Mouse (Mus musculus) left cerebral cortex, adult 8-10 months (tissue): ENCODE measurements around the gene Cacna2d3. TPM values are rescaled to one million over a fixed set of nuclear protein-coding genes. Genes with fewer than 3 reads are reported as not detected.

Source experiments
- DNase-seq, 2 experiments: peaks; one replicate each; pipeline ENCODE4 v3.0.0; 2022; ENCODE audit warnings: low spot score in 2 of 2
- total RNA-seq, 4 experiments: library from RNA; stranded (reverse); gene quantifications; 2 replicates each; pipeline ENCODE4 v1.2.4; 2022

Cacna2d3 gene
- total RNA-seq, 4 experiments from 2014 or later = 108 to 116 (median 112) TPM

DNA sequence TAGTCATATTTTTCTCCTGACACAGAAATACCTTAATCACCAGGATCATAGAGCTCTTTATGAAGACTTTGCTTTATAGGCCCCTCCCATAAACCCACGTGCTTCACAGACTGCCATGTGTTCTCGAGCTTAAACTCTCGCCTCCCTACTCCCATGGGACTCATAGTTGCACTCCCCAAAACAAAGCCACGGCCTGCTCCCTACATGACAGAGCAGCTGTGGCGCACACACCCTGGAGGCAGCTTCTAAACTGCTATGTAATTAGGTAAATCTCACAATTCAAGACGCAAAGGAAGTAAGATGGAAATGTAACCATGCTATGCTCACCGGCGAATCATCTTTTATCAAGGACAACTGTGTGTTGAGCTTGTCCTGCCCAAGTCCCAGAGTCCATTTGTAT is 319.2 kb downstream of the Cacna2d3 start:
- no peak for DNase-seq

DNA sequence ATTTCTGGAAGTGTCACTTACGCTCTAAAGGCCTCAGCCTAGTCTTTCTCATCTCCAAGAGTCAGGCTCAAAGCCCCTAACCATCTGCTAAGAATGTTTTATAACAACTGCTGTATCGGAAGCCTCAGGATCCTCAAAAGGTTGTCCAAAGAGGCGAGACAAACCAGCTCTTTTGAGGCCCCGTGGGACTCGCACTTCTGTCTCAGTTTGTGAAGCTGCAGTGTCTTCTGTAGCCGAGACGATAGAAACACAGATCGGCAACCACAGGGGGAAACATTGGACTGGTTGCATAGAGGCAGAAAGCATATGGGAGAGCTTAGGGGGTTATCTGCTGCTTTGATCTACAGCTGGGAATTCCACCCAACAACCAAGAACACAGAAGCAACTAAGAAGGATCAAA is 327.9 kb downstream of the Cacna2d3 start:
- DNase-seq = no peak

DNA sequence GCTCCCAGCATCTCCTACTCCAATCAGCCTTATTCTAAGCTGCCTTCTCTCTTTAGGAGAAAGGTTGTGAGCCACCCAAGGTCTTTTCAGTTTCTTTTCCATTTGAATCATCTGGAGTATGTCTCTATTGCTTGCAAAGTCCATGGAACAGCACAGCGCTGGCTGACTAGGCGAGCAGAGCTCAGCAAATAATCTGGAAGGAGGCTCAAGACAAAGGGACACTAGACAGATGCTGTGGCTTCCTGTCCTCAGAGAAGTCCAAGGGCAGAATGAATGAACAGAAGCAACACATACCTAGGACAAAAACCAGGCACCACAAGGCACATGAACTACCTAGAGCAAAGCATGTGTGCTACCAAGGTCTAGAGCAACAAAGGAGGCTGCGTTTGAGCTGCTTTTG is 328.8 kb downstream of the Cacna2d3 start:
- DNase-seq = no peak

DNA sequence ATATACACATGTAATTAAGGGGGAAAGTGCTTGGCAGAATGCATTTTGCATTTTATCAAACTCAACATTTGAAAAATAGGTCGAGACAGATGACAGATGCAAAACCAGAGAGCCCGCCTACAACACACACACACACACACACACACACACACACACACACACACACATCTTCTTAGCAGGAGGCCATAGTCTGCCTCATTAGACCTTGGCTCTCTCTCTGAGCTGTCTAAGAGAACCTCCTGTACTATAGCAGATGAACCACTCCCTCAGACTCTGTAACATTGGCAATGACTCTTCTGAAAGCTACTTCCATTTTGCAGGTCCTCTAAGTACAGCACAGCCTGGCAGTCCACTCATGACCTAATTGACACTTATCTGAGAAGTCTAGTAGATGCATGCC is 330.2 kb downstream of the Cacna2d3 start:
- no peak for DNase-seq

DNA sequence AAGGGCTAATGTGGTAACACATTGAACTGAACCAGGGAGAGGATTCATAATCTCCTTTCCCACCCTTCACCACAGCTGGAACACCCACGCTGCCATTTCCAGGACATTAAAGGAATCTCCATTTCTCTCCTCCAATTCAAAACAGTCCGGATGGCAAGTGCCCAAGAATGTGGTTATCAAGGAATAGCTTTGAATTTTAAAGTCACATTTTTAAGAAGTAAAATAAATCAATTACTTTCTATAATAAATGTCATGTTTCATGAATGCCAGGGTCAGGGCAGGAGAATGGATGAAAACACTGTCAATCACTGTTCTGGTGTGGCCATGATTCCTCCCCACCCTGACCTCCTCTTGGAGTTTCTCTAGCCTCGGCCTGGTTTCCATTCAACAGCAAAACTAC is 333.9 kb downstream of the Cacna2d3 start:
- DNase-seq = no peak

DNA sequence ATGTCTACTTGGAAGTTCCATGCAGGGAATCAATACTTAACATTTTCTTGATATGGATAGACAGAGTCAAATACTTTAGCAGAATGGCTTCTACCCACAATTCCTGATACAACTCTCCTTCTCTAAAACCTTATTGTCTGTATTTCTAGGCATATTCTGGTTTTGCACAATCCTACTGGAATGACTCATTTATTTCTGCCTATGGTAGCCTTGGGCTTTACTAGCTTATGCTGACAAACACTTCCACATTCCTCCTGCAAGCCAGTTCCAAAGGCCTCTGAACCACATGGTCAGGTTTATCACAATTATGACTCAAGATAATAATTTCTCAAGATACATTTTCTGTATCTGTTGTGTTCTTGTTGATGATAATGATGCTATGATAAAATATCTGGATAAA is 336.2 kb downstream of the Cacna2d3 start:
- no peak for DNase-seq

DNA sequence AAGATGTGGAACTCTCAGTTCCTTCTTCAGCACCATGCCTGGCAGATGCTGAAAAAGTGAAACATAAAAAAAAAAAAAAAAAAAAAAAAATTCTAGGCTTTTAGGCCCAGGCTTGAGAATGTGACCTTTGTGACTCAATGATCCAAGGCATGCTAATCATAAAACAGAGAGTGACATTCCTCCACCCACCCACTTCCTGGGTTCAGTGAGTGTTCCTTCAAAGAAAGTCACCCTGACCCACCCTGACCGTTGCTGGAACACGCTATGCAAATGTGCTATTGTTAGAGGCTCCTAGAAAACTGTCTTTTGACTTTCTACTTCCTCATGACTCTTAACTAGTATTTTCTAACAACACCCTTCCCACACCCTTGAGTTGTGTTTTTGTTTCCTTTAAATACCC is 338.9 kb downstream of the Cacna2d3 start:
- no peak for DNase-seq

DNA sequence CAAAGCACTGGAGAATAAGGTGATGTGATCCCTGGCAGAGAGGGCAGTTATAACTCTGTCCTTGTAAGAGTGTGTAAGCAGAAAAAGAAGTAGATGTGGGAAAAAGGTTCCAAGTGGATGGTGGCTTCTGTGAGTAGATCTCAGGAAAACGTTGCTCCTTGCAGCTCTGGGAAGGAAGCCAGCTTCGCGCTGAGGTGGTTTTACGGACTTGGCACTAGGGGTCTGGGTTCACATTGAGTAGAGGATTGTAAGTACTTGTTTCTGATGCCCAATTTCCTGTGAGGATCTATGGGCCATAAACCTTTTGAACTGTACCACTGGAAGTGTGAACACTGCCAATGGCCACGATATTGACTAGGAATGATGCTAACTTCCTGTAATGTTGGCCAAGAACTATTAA is 354.8 kb downstream of the Cacna2d3 start:
- DNase-seq = no peak

DNA sequence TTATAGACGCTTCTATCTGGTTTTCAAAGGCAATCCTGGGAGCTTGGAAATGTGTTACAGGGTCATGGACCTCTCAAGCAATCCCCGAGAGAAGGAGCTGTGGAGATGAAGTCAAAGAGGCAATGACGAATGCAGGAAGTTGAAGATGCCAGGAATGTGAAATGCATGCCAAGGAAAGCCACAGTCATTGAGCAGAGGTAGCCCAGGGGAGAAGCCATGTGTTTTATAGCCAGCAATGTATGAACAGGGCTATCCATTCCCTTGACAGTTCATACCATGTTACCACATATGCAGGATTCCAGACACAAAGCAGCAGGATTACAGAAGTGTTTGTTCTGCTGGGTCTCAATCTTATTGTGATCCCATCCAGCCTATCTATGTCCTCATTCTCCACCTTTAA is 359.2 kb downstream of the Cacna2d3 start:
- DNase-seq = no peak

DNA sequence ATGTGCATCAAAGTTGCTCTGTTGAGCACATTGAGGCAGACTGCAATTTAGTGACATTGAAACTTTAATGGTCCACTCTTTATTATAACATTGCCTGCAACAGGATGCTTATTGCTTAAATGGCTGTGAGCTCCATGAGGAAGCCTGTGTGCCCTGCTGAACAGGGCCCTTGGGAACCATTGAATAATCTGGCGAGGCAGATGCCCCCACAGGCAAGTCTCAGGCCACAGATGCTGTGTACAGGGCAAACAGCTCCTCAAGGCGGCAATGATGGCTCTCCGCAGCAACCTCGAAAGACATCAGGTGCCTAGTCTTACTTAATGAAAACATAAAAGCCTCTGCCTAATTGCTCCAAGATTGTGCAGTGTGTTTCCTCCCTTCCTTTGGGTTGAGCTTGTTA is 371.0 kb downstream of the Cacna2d3 start:
- no peak for DNase-seq

DNA sequence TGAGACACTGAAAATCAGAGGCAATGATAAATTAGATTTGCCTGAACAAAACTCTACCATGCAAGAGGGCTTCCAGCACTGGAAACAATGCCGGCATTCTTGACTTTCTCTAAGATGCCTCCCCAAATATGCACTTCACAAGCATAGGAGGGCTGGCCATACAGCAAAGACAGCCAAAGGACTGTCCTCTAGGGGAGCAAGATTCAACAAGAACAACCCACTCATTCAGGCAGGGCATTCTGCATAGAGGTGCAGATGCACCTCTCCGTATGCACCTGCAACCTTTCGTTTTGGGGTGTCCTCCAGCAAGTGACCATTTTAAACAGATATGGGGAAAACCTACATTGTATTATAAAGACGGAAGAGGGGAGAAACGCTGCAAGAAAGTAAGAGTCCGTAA is 380.1 kb downstream of the Cacna2d3 start:
- DNase-seq = no peak

DNA sequence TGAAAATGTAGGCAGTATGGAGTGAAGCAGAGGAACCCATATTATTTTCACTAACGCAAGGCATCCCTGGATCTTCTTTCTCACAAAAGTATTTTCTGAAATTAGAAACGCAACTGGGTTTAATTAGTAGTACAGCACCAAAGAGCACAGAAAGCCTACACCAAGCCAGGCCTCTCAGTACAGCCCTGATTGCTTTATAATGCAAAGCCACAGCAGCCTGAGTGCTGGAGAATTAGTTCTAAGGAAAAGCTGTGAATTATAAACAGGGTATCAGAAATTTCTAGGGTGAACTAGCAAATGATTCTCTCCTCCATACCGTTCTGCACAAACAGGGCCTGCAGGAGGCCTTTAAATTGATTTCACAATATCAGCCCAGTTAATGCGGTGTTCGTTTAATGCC is 380.9 kb downstream of the Cacna2d3 start:
- no peak for DNase-seq

DNA sequence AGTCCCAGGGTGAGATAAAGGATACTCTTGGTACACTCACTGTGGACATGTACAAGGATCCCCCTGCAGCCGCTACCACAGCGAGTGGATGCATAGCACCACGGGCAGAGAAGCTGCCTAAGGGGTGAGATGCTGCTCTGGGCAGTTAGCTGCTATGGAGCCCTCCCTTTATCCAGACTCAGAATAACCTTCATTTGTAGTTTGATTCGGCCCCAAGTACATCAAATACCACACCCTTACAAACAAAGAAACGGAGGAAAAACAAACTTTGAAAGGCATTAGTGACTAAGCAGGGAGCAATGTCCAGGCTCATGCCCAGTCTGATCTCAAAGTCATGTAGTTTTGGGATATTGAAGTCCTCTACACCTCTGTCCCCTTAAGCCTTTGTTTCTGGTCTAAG is 386.8 kb downstream of the Cacna2d3 start:
- no peak for DNase-seq

DNA sequence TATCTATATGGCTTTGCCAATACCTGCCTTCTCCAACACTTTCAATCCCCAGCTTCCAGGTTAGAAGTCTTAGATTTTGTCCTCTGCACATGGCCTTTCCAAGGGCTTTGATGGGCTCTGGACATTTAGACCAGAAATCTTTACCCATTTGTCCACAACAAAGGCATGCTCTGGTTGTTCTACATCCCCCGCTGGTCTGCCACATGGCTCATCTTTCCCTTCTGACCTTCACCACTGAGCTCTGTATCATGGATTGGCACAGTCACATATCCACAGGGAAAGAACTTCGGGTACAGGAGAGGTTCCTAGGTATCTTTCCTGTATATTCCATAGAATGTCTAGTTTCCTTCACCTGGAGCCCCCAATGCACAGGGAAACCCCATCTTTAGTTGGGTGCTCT is 387.4 kb downstream of the Cacna2d3 start:
- DNase-seq = no peak

DNA sequence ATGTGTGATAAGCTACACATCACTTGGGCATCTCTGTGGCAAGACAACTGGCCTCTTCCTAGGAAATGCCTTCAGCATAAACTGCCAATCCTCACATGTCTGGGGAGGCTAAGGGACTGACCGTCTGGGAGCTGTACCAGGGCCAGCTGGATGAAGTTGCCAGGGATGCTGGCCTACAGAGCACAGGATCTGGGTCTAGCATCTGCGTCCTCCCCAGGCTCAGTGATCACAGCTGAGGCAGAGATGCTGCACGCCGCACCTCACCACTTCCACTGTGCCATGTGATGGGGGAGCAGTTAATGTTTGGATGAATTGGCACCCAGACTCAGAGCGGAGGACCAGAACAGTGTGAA is 397.3 kb downstream of the Cacna2d3 start:
- DNase-seq = no peak

DNA sequence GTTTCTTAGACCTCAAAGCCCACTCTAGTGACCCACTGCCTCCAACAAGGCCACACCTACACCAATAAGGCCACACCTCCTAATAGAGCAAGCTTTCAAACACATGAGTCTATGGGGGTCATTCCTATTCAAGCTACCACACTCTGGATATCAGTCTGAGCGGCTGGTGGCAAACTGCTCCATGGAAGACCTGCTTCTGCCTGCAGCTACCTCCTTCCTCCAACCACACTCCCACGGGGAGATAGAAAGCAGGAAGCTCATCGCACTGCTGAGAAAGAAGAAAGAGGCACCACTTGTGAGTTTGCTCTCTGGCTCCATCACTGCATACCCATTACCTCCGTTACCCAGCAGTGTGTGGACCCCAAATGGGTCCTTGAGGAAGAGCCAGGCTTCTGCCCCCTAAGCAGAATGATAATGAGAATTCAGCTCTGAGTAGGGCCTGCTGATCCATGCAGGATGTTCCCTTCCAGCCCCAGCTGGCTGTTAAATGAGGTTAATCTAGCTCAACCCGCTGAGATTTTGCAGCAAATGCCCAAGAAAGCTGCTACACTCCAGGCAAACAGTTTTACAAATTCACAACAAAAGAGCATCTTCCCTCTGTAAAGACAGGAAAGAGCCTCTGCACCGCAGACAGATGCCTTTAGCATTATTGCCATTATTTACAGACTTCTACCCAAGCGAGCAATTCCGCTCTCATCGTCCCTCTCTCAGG is 397.8 kb downstream of the Cacna2d3 start:
- no peak for DNase-seq

DNA sequence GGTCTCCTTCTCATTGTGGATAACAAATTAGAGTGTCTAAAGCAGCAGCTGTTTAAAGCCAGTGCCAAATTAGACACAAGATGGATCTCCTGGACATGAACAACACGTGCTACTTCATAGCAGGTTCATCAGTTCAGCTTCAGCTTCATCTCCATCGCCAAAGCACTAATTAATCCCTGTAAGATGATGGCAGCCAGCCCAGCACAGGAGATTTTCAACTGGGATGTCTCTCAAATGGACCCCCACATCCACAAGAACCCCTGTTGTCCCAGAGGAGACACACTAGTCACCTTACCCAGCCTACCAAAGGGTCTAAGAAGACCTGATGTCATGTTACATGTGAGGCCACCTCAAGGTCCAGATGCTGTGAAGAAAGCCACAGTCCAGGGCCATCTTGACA is 408.2 kb downstream of the Cacna2d3 start:
- DNase-seq = no peak

DNA sequence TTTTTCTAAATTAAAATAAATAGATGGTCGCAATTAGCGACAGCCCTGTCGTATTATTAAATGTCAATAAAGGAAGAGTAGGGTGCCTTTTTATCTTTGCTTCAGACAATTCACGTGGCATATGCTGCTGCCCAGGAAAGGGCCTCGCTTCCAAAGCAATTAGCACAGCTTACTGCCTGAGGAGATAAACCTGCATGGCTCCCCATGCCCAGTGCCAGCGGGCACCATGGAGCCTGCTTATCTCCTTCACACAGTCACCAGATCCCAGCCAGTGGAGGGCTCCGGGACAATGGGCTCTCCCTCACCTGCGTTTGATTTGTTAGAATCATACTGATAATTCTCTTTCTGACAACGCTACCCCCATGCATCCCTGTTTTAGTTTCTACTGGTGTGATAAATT is 416.0 kb downstream of the Cacna2d3 start:
- no peak for DNase-seq

DNA sequence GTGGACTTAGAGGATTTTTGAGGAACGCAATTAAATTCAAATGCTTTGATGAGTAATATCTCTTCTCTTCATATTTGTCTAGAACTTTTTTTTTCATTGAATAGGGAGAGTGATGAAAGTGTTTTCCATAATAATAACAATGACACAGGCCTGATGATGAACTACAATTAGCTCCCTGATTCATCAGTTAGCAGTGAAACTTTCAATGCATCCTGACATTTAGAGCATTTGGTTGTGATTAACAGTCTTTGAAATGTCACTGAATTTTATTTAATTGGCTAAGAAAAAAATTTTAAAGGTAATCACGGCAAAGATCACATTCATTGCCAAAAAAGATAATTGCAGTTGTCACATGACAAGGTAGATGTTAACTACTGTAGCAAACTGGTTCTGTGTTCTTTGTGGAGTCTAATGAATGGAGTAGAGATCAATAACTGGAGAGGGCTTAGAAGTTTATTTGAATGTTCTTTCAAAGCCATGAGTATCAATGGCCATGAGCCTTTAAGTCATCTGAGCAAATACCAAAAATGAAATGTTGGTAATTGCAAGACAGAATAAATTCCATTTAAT is 425.4 kb downstream of the Cacna2d3 start:
- DNase-seq = no peak

DNA sequence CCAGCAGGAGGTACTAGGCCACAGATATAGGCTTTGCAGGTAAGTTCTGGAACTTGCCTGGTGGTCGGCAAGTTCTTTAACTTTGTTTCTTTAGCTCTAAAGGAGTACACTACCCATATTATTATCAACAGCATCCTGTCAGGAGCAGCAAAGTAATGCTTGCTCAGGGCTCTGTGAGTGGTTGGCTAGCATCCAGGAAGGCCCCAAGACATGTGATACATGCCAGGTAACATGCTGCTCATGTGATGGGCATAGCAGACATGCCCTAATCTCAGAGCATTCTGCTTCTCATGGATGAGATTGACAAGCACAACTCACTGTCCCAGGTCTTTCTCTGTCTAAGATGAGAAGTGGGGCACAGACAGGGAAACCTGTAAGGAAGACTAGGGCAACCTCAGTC is 442.8 kb downstream of the Cacna2d3 start:
- DNase-seq = no peak

DNA sequence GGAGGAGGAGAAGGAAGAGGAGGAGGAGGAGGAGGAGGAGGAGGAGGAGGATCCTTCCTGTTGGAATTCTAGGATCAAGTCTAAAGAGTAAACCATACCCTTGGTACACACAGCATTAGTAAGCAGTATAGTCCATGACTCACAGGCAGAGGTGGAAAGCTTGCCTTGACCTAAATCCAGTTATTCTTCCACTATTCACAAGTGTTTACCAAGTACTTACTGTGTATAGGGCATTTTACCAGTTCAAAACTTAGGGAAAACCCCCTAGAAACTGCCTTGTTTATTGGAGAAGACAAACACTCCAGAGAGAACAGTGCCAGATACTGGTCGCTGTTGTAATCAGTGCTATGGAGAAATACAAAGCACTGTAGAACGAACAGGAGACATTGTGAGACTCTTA is 443.3 kb downstream of the Cacna2d3 start:
- DNase-seq = no peak

DNA sequence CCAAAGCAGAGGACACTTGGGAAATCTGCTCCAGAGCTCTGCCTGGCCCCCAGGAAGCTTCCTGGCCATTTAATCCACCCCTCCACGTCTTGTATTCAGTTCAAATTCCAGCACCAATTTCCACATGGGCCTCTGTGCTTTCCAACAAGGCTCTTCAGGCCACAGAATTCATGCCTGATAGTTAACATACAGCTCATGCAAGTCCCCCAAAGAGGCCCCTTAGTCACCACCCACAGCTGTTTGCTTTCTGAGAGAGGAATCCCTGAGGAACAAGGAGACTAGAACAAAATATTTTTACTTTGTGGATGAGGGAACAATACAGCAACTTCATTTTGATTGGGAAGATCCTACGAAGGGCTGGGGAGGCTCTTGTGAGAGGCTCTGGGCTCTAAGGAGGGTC is 444.0 kb downstream of the Cacna2d3 start:
- DNase-seq = no peak

DNA sequence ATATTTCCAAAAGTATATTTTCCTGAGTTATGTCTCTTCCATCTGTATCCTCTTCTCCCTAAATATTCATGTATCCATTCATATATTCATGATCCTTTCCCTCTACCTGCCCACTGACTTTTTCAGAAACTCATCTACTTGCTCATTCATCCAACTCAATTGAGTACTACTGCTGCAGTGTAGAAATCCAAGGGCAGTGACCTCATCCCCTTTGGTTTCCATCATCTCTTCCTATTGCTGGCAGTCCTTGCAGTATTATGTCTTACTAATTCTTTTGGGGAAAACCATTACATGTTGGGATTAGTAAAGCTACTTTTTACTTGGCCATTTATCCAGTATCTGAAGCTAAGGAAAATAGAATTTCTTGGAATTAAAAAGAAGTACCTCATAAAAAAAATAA is 447.8 kb downstream of the Cacna2d3 start:
- no peak for DNase-seq

DNA sequence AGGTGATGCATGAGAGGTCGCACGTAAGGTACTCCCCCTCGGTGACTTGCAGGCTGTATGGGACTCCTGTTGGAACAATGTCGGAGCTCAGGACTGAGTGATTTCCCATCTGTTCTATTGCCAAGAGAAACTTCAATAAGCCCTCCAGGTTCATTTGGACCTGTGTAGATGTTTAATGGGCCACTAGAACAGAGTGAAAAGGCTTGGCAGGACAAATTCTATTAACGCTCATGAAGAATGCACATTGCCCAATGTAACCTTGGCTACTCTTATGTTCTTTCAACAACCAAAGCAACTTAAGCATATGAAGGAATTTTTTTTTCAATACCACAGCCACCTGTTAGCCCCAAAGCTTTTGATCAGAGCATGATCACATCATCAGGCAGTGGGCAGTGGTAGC is 451.1 kb downstream of the Cacna2d3 start:
- no peak for DNase-seq
